Mouse (Mus musculus) thymus, postnatal 4 days (tissue): ENCODE measurements around the gene Hip1.
"Not testable (repeated sequence)": the region's sequence is repeated elsewhere in the genome, so short reads cannot be mapped to it uniquely, and the experiment has no call there.

Experiments used
- DNase-seq: peaks from one replicate; pipeline ENCODE4 v3.0.0; 2021

The Hip1 gene

GRCm38 (mm10) chr5:135489695-135490294 lies 55.1 kb downstream of the Hip1 start:
- no peak for DNase-seq

GRCm38 (mm10) chr5:135488881-135489694 lies 55.8 kb downstream of the Hip1 start:
- DNase-seq: peak; percentile 53

GRCm38 (mm10) chr5:135488222-135488880 lies 56.6 kb downstream of the Hip1 start:
- DNase-seq: no peak

- DNase-seq: no peak
These were observed 59.6 kb downstream of the Hip1 start for GRCm38 (mm10) chr5:135485289-135485688.

GRCm38 (mm10) chr5:135483865-135484264 lies 61.1 kb downstream of the Hip1 start:
- not testable (repeated sequence) for DNase-seq

- no peak for DNase-seq
These were observed 65.9 kb downstream of the Hip1 start for GRCm38 (mm10) chr5:135478877-135479600.

GRCm38 (mm10) chr5:135476199-135476598 lies 68.7 kb downstream of the Hip1 start:
- no peak for DNase-seq

GRCm38 (mm10) chr5:135472405-135472804 lies 72.5 kb downstream of the Hip1 start:
- DNase-seq: no peak

GRCm38 (mm10) chr5:135471747-135472146 lies 73.2 kb downstream of the Hip1 start:
- DNase-seq: no peak

- no peak for DNase-seq
These were observed 76.6 kb downstream of the Hip1 start for GRCm38 (mm10) chr5:135468280-135468679.

GRCm38 (mm10) chr5:135465833-135466291 lies 79.1 kb downstream of the Hip1 start:
- no peak for DNase-seq

- no peak for DNase-seq
These were observed 81.5 kb downstream of the Hip1 start for GRCm38 (mm10) chr5:135463380-135463779.

- DNase-seq: no peak
These were observed 84.1 kb downstream of the Hip1 start for GRCm38 (mm10) chr5:135460833-135461173.

- no peak for DNase-seq
These were observed 84.6 kb downstream of the Hip1 start for GRCm38 (mm10) chr5:135460152-135460832.

- DNase-seq: peak; percentile 68
These were observed 85.4 kb downstream of the Hip1 start for GRCm38 (mm10) chr5:135459486-135459885.

GRCm38 (mm10) chr5:135457961-135458360 lies 87.0 kb downstream of the Hip1 start:
- DNase-seq: no peak

GRCm38 (mm10) chr5:135456515-135456914 lies 88.4 kb downstream of the Hip1 start:
- no peak for DNase-seq

GRCm38 (mm10) chr5:135454256-135454655 lies 90.7 kb downstream of the Hip1 start:
- peak; percentile 44 for DNase-seq

- DNase-seq: not testable (repeated sequence)
These were observed 93.4 kb downstream of the Hip1 start for GRCm38 (mm10) chr5:135451559-135451958.

- no peak for DNase-seq
These were observed 93.8 kb downstream of the Hip1 start for GRCm38 (mm10) chr5:135451100-135451499.

- DNase-seq: no peak
These were observed 99.2 kb downstream of the Hip1 start for GRCm38 (mm10) chr5:135445755-135446154.

GRCm38 (mm10) chr5:135442430-135442829 lies 102.5 kb downstream of the Hip1 start:
- DNase-seq: no peak

- no peak for DNase-seq
These were observed 109.9 kb downstream of the Hip1 start for GRCm38 (mm10) chr5:135435039-135435438.
